Mouse (Mus musculus) spleen, adult 12 weeks (tissue): ENCODE measurements around the gene Gm11111.
"Not testable (repeated sequence)": the region's sequence is repeated elsewhere in the genome, so short reads cannot be mapped to it uniquely, and the experiment has no call there.

ENCODE experiments used
- DNase-seq: peaks from one replicate; pipeline ENCODE4 v3.0.0; 2022; ENCODE audit warnings: low spot score

Gene Gm11111

GRCm38 (mm10) chr5:98552395-98552794 is at the start of gene Gm11111:
TSS of gene Gm11111 (plus strand) at chr5:98552695.
- DNase-seq: no peak

GRCm38 (mm10) chr5:98516214-98516613 is 36.3 kb upstream of the Gm11111 start:
- no peak for DNase-seq

GRCm38 (mm10) chr5:98520118-98520517 is 32.4 kb upstream of the Gm11111 start:
- no peak for DNase-seq

- no peak for DNase-seq
These were observed 30.1 kb upstream of the Gm11111 start for GRCm38 (mm10) chr5:98522270-98522977.

- DNase-seq: no peak
These were observed 29.4 kb upstream of the Gm11111 start for GRCm38 (mm10) chr5:98523050-98523449.

GRCm38 (mm10) chr5:98523783-98524182 is 28.7 kb upstream of the Gm11111 start:
- DNase-seq: no peak

- no peak for DNase-seq
These were observed 11.2 kb upstream of the Gm11111 start for GRCm38 (mm10) chr5:98541333-98541732.

GRCm38 (mm10) chr5:98550285-98550684 is 2.2 kb upstream of the Gm11111 start:
- DNase-seq: no peak

- DNase-seq: no peak
These were observed 1.6 kb upstream of the Gm11111 start for GRCm38 (mm10) chr5:98550873-98551272.

GRCm38 (mm10) chr5:98552811-98553601 is 511 bp downstream of the Gm11111 start:
- DNase-seq: no peak

- no peak for DNase-seq
These were observed 8.8 kb downstream of the Gm11111 start for GRCm38 (mm10) chr5:98561301-98561700.

- no peak for DNase-seq
These were observed 10.3 kb downstream of the Gm11111 start for GRCm38 (mm10) chr5:98562806-98563205.

GRCm38 (mm10) chr5:98563801-98564200 is 11.3 kb downstream of the Gm11111 start:
- no peak for DNase-seq

GRCm38 (mm10) chr5:98566461-98567193 is 14.1 kb downstream of the Gm11111 start:
- no peak for DNase-seq

GRCm38 (mm10) chr5:98568481-98568880 is 16.0 kb downstream of the Gm11111 start:
- no peak for DNase-seq

- DNase-seq: no peak
These were observed 16.6 kb downstream of the Gm11111 start for GRCm38 (mm10) chr5:98569029-98569513.

- DNase-seq: no peak
These were observed 19.9 kb downstream of the Gm11111 start for GRCm38 (mm10) chr5:98572392-98572791.

GRCm38 (mm10) chr5:98574711-98575470 is 22.4 kb downstream of the Gm11111 start:
- DNase-seq: no peak

- DNase-seq: no peak
These were observed 23.0 kb downstream of the Gm11111 start for GRCm38 (mm10) chr5:98575471-98575834.

- DNase-seq: not testable (repeated sequence)
These were observed 24.0 kb downstream of the Gm11111 start for GRCm38 (mm10) chr5:98576538-98576937.

GRCm38 (mm10) chr5:98578398-98578797 is 25.9 kb downstream of the Gm11111 start:
- DNase-seq: no peak

- DNase-seq: no peak
These were observed 28.3 kb downstream of the Gm11111 start for GRCm38 (mm10) chr5:98580811-98581210.
